Mouse (Mus musculus) MEL (cell line): ENCODE measurements at regions not wholly inside any gene's neighbourhood (a gene's known extent, or its start where the extent isn't known, plus 50 kb on each side); places are given as distances from the start of the nearest gene placed in this dataset.

Experiments used
- CHD1 ChIP-seq: IDR thresholded peaks from 2 replicates; pipeline ENCODE4 v1.6.1; 2012; ENCODE audit warnings: low read depth, mild to moderate bottlenecking, inconsistent platforms, low read length, improper control_type of control experiment
- CHD2 ChIP-seq: IDR thresholded peaks from 2 replicates; pipeline ENCODE4 v1.6.1; 2011; ENCODE audit warnings: low read length, improper control_type of control experiment
- CTCF ChIP-seq, 3 experiments: IDR thresholded peaks in 2 of 3; conservative IDR thresholded peaks in 1 of 3; 2 replicates each; pipeline ENCODE4 v1.5.1; 2011 to 2012; ENCODE audit warnings: low read length in 3 of 3, low read depth in 2 of 3, mild to moderate bottlenecking in 2 of 3, improper control_type of control experiment in 1 of 3, inconsistent platforms in 1 of 3, mixed read lengths in 1 of 3, moderate library complexity in 1 of 3; ENCODE audit not compliant: control insufficient read depth in 1 of 3, insufficient read depth in 1 of 3, poor library complexity in 1 of 3, severe bottlenecking in 1 of 3
- ELF1 ChIP-seq: IDR thresholded peaks from 2 replicates; pipeline ENCODE4 v1.6.1; 2014; ENCODE audit warnings: low read depth, mild to moderate bottlenecking, inconsistent platforms, low read length, improper control_type of control experiment, moderate library complexity
- EP300 ChIP-seq, 2 experiments: IDR thresholded peaks; 2 replicates each; pipeline ENCODE4 v1.6.1; 2011; ENCODE audit warnings: improper control_type of control experiment in 2 of 2, low read length in 2 of 2, low read depth in 1 of 2, mild to moderate bottlenecking in 1 of 2
- GABPA ChIP-seq: IDR thresholded peaks from 2 replicates; pipeline ENCODE4 v1.6.1; 2012; ENCODE audit warnings: low read depth, mild to moderate bottlenecking, inconsistent platforms, low read length, improper control_type of control experiment, moderate library complexity
- MAFK ChIP-seq: IDR thresholded peaks from 2 replicates; pipeline ENCODE4 v1.6.1; 2011; ENCODE audit warnings: low read depth, mild to moderate bottlenecking, low read length, improper control_type of control experiment, borderline replicate concordance
- MAX ChIP-seq: IDR thresholded peaks from 2 replicates; pipeline ENCODE4 v1.6.1; 2011; ENCODE audit warnings: low read length, improper control_type of control experiment
- MXI1 ChIP-seq: IDR thresholded peaks from 2 replicates; pipeline ENCODE4 v1.6.1; 2011; ENCODE audit warnings: mild to moderate bottlenecking, low read depth, low read length, improper control_type of control experiment
- POLR2A ChIP-seq, 2 experiments: IDR thresholded peaks; 2 replicates each; pipeline ENCODE4 v1.6.1; 2011 to 2012; ENCODE audit warnings: low read length in 2 of 2, mild to moderate bottlenecking in 2 of 2, control low read depth in 1 of 2, improper control_type of control experiment in 1 of 2, low read depth in 1 of 2, moderate library complexity in 1 of 2; ENCODE audit not compliant: control insufficient read depth in 1 of 2, insufficient read depth in 1 of 2, poor library complexity in 1 of 2
- RCOR1 ChIP-seq: IDR thresholded peaks from 2 replicates; pipeline ENCODE4 v1.6.1; 2012; ENCODE audit warnings: low read depth, mild to moderate bottlenecking, inconsistent platforms, low read length, improper control_type of control experiment
- TBP ChIP-seq: IDR thresholded peaks from 2 replicates; pipeline ENCODE4 v1.8.0; 2011; ENCODE audit warnings: low read depth, low read length, improper control_type of control experiment

DNA sequence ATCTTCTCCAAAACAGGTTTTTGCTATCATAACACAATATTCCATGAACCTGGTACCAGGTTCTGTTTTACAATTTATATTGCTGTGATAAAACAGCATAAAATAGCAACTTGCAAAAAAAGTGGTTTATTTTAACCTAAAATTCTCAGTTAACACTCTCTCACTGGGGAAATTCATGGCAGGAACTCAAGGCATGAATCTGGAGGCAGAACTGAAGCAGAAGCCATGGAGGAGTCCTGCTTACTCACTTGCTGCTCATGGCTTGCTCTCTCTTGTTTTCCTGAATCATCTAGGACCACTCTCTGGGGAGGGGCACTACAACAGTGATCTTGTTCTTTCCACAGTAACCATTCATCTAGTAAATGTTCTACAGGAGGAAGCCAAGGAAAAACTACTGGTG lies 250.2 kb upstream of the Kcnh7 start:
- TF ChIP-seq MAFK (no peak), POLR2A (IDR thresholded peaks at IDR 0.05; ENCODE audit: control insufficient read depth in 1 of 2, insufficient read depth in 1 of 2, low read depth in 1 of 2, low read length in 2 of 2, poor library complexity in 1 of 2) (no peak), CTCF (IDR thresholded peaks at IDR 0.05 in 2 of 3, conservative IDR thresholded peaks at IDR 0.05 in 1 of 3; ENCODE audit: control insufficient read depth in 1 of 3, insufficient read depth in 1 of 3, low read depth in 2 of 3, low read length in 3 of 3, poor library complexity in 1 of 3, severe bottlenecking in 1 of 3) (no peak), CHD2 (no peak), GABPA (no peak), TBP (no peak), MXI1 (no peak), EP300 (IDR thresholded peaks at IDR 0.05; ENCODE audit: low read depth in 1 of 2, low read length in 2 of 2) (no peak), RCOR1 (no peak), ELF1 (no peak), MAX (no peak), CHD1 (no peak)
